Mouse (Mus musculus) layer of hippocampus, postnatal 14 days (tissue): ENCODE data around the gene Nbeal2. TPM values are rescaled to one million over a fixed set of nuclear protein-coding genes. Genes with fewer than 3 reads are reported as not detected.
A peak's percentile ranks its signal among the peaks of the same experiment; 100 is the strongest.

Experiments used
- DNase-seq, 2 experiments: peaks; one replicate each; pipeline ENCODE4 v3.0.0; 2021 to 2022; ENCODE audit warnings: low spot score in 2 of 2, mixed read lengths in 1 of 2
- total RNA-seq, 2 experiments: library from RNA; stranded (reverse); gene quantifications; 2 replicates each; pipeline ENCODE4 v1.2.3; 2021

The Nbeal2 gene
- total RNA-seq, 2 experiments from 2014 or later, result 7.8 to 9.4 TPM

- DNase-seq, result no peak
Measured at GRCm38 (mm10) chr9:110676492-110676911, 22.5 kb upstream of the Nbeal2 start.

- DNase-seq, result no peak
Measured at GRCm38 (mm10) chr9:110673107-110673752, 19.3 kb upstream of the Nbeal2 start.

- DNase-seq, result no peak
Measured at GRCm38 (mm10) chr9:110672462-110673106, 18.6 kb upstream of the Nbeal2 start.

GRCm38 (mm10) chr9:110669785-110670184 lies 15.8 kb upstream of the Nbeal2 start:
- no peak for DNase-seq

DNA sequence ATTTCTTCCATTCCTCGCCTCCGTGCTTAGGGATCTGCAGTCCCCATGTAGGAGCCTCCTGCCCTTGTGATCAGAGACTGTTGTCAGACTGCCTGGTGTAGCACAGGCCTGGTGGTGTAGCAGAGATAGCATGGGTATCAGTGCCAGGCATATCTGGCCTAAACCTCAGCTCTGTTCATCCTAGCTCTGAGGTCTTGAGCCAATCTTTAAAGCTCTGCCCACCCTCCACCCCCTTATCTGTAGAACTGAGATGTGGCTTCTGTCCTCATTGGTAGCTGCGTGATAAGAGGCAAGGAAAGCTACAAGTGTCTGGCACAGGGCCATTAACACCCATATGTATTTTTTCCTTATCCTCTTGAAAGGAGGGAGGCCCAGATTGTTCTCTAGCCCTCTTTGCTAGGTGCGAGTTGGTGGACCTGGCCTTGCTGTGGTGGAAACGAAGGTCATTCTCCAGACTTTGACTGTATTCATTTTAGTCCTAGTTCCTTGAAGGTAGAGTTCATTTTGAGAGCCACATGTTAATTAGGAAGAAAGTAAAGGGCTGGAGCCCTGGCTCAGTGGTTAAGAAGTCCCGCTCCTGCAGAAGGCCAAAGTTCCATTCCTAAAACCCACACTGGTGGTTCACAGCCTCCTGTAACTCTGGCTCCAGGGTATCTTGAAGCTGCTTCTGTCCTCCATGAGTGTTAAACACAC lies 14.8 kb upstream of the Nbeal2 start:
- no peak for DNase-seq

- DNase-seq, result no peak
Measured at GRCm38 (mm10) chr9:110667219-110667836, 13.4 kb upstream of the Nbeal2 start.

- no peak for DNase-seq
Measured at GRCm38 (mm10) chr9:110666374-110666773, 12.4 kb upstream of the Nbeal2 start.

DNA sequence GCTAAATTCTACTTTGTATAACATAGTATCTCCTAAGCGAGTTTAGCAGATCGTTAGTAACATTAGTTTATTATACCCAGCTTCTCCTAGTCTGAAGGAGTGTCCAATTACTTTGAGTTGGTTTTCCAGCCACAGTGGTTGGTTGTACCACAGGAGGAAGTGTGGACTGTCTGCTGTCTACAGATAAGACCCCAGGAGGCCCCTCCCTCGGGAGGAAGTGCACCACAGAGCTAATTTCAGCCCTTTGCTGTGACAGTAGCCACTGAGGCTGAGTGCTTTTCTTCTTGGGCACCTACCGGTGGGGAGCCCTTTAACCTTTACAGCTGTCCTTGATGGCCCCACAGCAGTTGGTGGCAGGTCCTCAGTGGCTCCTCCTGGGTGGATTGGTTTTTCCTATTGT lies 12.0 kb upstream of the Nbeal2 start:
- DNase-seq, result no peak

- DNase-seq, result no peak
Measured at GRCm38 (mm10) chr9:110662844-110663243, 8.9 kb upstream of the Nbeal2 start.

DNA sequence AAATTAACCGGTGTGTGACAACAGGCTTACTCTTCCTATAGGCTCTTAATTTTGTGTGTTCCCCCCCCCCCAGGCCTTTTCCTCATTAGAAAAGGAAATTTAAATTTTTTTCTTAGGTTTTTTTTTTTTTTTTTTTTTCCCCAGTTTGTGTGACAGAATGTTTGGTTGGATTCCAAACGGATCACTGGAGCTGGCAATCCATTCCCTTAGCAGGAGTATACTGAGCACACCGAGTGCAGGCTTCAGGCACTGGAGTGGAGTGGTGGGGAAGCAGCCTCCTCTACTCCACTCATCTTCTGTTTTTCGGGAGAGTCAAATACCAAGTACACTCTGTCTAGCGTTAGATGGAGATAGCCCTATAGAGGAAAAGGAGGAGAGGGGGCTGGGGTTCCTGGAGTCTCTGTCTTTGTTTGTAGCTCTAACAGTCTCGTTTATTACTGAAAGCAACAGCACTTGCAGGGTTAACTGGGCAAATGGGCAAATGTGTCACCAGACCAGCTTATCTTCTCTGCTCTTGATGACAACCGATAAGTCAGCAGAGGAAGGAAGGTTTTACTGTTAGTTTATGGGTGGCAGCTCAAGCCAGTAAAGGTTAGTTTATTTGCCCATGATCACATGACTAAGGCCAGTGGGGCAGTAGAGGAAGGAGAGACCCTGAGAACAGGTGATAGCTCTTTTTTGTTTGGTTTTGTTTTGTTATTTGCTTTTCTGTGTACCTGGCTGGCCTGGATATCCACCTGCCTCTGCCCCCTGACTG lies 7.1 kb upstream of the Nbeal2 start:
- no peak for DNase-seq

GRCm38 (mm10) chr9:110660208-110660607 lies 6.2 kb upstream of the Nbeal2 start:
- no peak for DNase-seq

- no peak for DNase-seq
Measured at GRCm38 (mm10) chr9:110659521-110659920, 5.6 kb upstream of the Nbeal2 start.

DNA sequence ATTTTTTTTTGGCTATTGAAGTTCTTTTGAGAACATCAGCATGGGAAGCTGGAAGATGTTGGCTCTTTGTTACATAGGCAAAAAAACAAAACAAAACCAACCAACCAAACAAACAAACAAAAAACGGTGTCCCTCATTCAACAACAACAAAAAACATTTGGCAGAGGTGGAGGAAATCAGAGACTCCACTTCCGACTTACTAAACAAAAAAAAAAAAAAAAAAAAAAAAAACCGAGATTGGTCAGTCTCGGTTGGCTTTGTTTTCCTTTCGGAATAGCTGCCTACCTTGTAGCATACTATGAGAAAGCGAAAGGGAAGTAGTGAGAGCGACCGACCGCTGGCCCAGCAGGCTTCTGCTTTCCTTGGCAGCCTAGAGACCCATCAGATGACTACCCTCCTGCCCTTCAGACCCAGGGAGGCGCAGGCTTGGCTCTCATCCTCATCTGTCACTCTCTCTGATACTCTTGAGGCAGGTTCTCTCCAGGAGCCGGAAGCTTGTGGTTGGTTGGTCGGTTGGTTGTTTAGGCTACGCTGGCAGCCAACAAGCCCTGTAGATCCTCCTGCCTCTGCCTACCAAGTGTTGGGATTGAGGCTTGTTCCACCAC lies 3.6 kb upstream of the Nbeal2 start:
- no peak for DNase-seq

- DNase-seq, result peak; percentile 97 to 98
Measured at GRCm38 (mm10) chr9:110656249-110657221, 2.6 kb upstream of the Nbeal2 start, which contains the start of gene Ccdc12. Gene Ccdc12 (plus strand): TSS chr9:110656503.

- DNase-seq, result no peak
Measured at GRCm38 (mm10) chr9:110655651-110656007, 1.7 kb upstream of the Nbeal2 start.

DNA sequence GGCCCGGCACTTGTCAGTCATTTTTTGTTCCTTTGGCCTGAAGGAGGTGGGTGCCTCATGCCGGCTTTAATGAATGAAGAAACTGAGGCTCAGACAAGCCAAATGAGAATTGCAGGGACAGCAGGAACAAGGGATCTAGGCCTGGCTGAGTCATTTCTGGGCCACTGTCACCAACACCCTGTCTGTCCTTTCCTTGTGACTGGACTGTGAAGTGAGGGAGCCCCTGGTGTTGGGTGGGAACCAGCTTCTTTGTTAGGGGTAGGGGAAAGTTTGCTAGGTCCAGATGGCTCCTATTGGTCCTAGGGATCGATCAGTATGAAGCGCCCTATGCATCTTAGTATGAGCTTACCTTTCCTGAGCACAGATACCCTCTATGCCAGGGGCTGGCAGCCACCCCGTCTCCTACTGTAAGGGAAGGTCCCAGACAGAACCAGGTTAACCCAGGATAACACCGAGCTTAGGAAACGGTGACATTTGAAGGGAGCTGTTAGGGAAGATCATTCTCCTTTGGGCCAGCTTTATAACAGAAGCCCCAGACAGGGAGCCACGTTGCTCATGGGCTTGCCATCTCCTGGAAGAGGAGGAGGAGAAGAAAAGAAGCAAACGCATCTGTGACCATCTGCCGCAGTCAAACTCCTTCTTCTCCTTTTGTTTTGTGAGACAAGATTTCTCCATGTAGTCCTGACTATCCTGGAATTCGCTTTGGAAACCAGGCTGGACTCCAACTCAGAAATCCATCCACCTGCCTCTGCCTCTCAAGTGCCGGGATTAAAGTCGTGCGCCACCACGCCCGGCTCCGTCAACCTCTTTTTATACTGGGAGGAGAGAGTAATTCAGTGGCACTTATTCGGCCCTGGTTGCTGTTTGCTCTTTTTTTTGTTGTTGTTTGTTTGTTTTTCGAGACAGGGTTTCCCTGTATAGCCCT lies 1.0 kb upstream of the Nbeal2 start:
- no peak for DNase-seq

GRCm38 (mm10) chr9:110652963-110653654 lies 852 bp downstream of the Nbeal2 start:
- DNase-seq, result no peak
